Mouse (Mus musculus): ENCODE measurements around the gene Lsm11. TPM values are rescaled to one million over a fixed set of nuclear protein-coding genes. Genes with fewer than 3 reads are reported as not detected.
"Not testable (repeated sequence)": the region's sequence is repeated elsewhere in the genome, so short reads cannot be mapped to it uniquely, and the experiment has no call there.

Gene Lsm11
- total RNA-seq, 1 experiment from 2014 or later = 2.9 TPM

DNA sequence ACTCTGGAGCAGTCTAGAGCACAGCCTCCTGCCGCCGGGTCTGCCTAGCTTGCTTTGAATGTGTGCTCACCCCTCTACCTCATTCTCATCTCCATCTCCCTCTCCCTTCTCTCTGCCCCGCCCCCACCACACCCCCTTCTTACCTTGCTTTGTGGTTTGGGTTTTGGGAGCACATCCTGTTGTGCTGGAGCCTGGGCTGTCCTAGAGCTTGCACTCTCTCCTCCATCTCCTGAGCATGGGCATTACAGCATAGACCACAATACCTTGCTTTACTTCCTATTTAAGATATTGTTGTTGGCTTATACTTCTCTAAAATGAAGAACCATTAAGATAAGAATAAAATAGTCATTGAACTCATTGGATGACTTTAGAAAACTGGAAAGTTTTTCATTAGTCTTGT lies 54.8 kb downstream of the Lsm11 start:
- ATAC-seq (ENCODE audit: extremely low read depth, insufficient number of reproducible peaks, low FRiP score, poor library complexity, severe bottlenecking) = no peak

DNA sequence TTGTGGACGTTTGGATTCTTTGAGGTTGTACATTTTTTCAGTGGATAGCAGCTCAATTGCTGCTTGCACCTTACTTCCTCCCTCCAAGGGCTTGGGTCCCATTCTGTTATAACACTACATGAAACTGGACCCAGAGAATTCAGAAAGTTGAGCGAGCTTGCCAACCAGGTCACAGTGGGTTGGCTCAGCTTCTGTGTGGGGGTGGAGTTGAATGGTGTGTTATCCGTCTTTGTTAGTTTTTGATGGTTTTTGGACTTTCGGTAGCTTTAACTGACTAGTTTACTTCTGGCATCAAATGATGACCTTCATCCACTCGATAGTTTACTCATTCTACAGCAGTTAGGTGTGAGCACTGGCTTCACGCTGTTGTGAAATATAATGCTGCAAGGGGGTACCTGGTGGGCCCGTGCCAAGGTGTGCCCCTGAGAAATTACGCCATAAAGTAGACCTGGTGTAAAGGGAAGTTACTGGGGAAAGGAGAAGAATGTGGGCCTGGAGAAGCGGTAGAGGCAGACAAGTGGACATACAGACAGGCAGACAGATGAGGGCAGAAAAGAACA lies 56.2 kb downstream of the Lsm11 start:
- no peak for ATAC-seq (ENCODE audit: extremely low read depth, insufficient number of reproducible peaks, low FRiP score, poor library complexity, severe bottlenecking)

DNA sequence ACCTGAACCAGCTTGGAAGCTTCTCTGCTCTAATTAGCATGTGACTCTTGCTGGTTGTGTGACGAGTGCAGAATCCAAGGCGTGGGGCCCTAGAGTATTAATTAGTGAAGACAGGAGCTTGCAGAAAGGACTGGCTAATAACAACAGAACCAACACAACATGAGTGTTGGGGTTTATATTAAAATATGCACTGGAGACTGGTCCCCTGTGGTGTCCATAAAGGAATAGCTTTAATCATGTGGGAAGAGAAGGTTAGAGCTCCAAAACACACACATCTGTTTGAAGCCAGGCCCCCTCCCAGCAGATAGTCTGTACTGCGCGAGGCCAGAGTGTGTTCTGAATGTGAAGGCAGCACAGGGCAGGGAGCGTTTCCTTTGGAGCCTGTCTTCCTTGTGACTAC lies 58.1 kb downstream of the Lsm11 start:
- no peak for ATAC-seq (ENCODE audit: extremely low read depth, insufficient number of reproducible peaks, low FRiP score, poor library complexity, severe bottlenecking)

DNA sequence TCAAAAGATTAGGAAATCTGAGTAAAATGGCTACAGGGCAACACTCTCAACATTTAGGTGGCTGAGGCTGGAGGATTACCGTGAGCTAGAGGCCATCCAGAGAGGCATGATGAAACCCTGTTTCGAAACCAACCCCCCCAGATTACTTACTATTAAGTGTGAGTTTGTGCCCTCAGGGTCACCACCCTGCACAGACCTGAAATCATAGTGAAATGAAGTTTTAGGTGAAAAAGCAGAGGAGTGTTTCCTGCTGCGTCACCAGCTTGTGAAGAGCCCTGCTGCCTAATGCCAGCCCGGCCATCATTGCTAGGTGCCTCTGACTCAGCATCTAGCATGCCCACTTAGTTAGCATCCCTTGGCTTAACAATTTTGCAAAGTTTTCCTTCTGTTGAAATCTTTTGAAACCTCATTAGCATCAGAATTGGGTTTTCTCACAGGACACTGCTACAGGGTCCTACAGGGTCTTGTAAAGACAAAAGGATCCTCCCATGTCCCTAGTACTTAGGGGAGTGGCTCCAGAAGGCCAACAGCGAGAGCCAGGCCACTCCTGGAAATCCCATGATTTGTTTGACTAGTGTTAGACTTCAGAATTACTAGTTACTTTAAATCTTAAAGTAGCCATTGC lies 59.0 kb downstream of the Lsm11 start:
- no peak for ATAC-seq (ENCODE audit: extremely low read depth, insufficient number of reproducible peaks, low FRiP score, poor library complexity, severe bottlenecking)

DNA sequence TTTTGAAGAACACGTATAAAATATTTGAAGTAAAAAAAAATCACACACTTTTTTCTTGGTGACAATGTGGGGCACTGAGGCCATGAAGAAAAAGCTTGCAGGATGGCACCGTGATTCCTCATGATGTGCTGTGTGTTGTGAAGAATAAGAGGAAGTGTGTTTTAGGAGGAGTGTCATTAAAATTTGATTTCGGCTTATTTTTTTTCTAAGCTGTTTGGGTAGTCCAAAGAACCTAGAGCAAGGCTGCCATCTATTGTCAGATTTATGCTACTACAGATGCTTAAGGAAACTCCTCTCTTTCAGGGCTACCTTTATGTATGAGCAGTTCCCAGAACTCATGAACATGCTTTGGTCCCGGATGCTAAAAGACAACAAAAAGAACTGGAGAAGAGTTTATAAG lies 60.7 kb downstream of the Lsm11 start:
- peak; percentile 76 for ATAC-seq (ENCODE audit: extremely low read depth, insufficient number of reproducible peaks, low FRiP score, poor library complexity, severe bottlenecking)

DNA sequence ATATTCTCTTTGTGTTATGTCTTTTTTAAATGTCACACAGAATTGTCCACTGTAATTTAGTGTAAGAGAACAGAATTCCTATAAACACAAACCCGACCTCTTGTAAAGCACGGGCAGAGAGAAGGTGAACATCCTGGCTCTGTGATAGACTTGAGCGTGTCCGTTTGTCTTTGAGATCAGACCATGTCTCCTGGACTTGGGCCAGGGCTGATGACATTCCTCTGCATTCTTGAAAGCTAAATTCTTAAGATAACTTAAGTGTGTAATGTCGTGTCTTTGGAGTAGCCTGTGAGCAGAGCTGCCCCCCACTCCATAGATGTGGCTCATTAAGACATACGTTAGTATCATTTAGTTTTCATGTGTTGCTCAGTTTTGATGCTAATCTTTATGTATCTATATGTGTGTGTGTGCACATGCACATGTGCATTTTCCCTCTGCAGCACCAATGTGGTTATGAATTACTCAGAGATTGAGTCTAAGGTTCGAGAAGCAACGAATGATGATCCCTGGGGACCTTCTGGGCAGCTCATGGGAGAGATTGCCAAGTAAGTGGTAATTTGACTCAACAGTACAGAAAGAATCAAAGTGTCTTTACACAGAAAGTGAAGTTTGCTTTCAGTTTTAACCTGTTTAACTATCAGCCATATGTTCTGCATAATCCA lies 61.3 kb downstream of the Lsm11 start:
- no peak for ATAC-seq (ENCODE audit: extremely low read depth, insufficient number of reproducible peaks, low FRiP score, poor library complexity, severe bottlenecking)

DNA sequence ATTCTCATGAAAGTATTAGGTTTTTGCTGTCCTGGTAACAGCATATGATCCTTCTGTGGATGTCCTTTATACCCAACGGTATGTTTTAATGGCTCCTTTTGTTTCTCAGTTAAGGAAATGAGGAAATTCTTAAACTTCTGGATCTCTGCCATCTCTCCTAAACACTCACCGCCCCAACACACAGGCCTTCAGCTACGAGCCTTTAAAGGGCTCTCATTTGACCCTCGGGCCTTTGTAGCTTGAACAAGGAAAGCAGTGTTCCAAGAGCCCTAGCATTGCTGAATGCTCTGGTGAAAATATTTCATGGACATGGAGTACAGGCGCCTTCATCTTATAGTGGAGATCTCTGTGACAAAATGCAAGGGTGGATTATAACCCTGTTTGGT lies 63.1 kb downstream of the Lsm11 start:
- no peak for ATAC-seq (ENCODE audit: extremely low read depth, insufficient number of reproducible peaks, low FRiP score, poor library complexity, severe bottlenecking)

DNA sequence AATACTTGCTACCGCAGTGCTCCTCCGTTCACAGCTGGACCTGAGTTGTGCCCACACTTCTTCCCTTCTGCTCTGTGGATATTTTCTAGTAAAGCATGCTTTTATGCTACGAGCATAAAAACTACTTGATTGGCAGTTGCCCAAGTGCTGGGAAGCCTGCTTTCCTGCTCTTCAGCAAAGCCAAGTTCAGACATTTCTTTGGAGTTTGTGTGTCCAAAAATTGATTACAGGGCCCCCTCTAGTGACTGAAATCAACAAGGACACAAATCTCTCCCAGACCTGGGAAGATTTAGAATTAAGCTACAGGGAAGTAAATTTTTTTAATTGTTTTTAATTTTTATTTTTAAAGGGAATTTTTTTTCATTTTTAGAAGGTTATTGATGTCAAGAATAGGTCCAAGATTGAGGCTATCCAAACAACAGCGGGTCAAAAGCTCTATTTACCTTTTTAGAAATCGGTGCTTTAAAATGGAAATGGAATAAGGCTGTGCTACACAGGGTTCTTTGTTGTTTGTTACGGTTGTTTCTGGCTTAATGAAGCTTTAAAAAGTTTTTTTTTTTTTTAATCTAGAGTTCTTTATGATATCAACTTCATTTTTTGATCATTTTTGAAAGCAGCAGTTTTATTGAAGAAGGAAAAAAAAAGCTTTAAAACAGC lies 63.6 kb downstream of the Lsm11 start:
- no peak for ATAC-seq (ENCODE audit: extremely low read depth, insufficient number of reproducible peaks, low FRiP score, poor library complexity, severe bottlenecking)

DNA sequence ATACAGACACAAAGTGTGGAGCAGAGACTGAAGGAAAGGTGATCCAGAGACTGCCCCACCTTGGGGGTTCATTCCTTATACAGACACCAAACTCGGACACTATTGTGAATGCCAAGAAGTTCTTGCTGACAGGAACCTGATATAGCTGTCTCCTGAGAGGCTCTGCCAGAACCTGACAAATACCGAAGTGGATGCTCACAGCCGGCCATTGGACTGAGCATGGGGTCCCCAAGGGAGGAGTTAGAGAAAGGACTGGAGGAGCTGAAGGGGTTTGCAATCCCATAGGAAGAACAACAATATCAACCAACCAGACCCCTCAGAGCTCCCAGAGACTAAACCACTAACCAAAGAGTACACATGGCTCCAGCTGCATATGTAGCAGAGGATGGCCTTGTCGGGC lies 65.4 kb downstream of the Lsm11 start:
- ATAC-seq (ENCODE audit: extremely low read depth, insufficient number of reproducible peaks, low FRiP score, poor library complexity, severe bottlenecking) = not testable (repeated sequence)

Other genes with a start within 250 kb of the Lsm11 start
- gene Clint1, start 92.9 kb downstream of the Lsm11 start, total RNA-seq (2017) = 113 and 119 TPM in 2 replicates
- gene Thg1l, start 10.6 kb upstream of the Lsm11 start, total RNA-seq (2017) = 4.2 and 5.9 TPM in 2 replicates
- not detected in 2 replicates for gene Sox30, start 35.4 kb upstream of the Lsm11 start, total RNA-seq (2017)
- gene Gm12166, start 107.4 kb upstream of the Lsm11 start, total RNA-seq (2017) = 10.7 and 11.8 TPM in 2 replicates
- gene Adam19, start 111.1 kb upstream of the Lsm11 start, total RNA-seq (2017) = 114 and 122 TPM in 2 replicates
- gene Nipal4, start 221.6 kb upstream of the Lsm11 start, total RNA-seq (2017) = 0.12 TPM in 1 of 2 replicates, not detected in the other

All from neutrophil, adult 5-6 weeks (primary cell).